Mouse (Mus musculus) CD4-positive, CD25-positive, alpha-beta regulatory T cell, adult 2 months (primary cell): Measurements from ENCODE around the gene Ptpre.

ENCODE experiments used
- DNase-seq: peaks from one replicate; pipeline ENCODE4 v3.0.0-alpha.2; 2012; ENCODE audit warnings: low read depth, low spot score

The Ptpre gene

DNA sequence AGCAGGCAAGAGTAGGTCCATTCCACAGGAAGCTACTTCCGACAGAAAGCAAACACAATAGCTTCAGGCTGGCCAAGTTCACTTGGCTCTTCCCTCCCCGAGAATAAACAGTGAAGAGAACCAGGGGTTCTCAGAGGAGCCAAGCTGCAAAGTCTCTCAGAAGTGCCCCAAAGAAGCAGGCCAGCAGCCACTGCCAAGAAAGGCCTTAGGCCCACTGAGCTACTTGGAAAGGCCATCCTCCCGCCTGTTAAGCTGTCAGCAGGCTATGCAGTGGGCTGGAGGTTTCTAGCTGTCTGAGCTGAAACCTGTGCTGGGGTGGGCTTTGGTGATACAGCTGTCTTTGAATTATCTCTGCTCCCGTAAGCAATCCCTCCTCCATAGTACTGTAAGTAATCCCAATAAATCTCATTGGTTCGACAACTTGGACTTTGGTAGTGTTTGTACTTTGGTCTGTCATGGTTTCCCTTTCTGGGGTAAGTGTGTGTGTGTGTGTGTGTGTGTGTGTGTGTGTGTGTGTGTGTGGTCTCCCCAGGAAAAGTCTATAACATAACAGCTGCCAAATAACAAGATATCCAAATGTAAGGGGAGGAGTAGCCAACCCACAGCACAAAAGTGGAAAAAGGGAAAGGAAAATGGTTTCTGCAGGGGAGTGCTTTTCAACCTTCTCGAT is 186.5 kb downstream of the Ptpre start:
- DNase-seq = no peak

DNA sequence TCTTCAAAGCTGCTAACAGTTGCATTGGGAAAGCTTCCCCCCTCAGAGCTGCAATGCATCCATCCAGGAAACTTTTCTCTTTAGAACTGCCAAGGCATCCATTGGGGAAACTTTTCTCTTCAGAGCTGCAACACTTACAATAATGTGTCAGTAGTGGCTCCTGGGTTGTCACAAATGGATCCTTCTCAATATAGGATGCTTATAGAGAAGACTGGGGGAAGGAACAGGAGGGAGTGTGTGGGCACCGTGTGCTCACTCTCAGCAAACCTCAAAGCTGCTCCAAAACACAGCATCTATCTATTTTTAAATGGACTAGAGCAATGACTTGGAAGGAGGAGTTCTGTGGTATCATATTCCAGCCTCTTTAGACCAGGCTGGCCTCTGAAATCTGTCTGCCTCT is 189.4 kb downstream of the Ptpre start:
- no peak for DNase-seq

DNA sequence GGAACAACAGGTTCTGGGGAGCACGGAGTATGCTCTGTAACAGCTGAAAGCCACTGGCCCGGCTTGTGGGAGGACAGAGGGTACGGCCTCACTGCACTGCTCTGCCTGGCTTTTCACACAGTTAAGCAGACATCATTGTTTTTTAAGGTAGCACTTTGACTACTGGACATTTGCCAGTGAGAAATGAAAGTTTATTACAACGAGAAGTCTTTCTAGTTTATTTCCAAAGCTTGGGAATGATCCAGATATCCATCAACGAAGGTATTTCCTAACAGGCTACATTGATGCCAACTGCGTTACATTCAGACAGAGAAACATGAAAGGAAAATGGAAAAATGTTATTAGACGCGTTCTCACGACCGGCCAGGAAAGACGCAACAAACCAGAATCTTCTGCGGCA is 190.8 kb downstream of the Ptpre start:
- DNase-seq = no peak

DNA sequence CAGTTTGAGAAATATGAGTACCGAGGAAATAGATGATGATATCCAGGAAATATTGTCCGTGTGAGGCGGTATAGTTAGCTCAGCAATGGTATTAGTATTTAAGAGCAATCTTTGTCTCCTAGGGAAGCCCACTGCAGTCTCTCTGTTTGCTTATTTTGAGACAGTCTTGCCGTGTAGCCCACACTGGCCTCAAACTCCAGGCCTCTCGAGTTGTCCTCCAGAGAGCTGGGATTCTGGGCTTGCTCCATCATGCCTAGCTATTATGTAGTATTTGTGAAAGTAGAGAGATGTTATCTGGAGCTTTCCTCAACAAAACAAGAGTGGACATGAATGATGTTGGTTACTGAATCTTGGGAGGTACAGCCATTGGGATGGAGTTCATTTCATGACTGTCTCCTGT is 197.1 kb downstream of the Ptpre start:
- no peak for DNase-seq

DNA sequence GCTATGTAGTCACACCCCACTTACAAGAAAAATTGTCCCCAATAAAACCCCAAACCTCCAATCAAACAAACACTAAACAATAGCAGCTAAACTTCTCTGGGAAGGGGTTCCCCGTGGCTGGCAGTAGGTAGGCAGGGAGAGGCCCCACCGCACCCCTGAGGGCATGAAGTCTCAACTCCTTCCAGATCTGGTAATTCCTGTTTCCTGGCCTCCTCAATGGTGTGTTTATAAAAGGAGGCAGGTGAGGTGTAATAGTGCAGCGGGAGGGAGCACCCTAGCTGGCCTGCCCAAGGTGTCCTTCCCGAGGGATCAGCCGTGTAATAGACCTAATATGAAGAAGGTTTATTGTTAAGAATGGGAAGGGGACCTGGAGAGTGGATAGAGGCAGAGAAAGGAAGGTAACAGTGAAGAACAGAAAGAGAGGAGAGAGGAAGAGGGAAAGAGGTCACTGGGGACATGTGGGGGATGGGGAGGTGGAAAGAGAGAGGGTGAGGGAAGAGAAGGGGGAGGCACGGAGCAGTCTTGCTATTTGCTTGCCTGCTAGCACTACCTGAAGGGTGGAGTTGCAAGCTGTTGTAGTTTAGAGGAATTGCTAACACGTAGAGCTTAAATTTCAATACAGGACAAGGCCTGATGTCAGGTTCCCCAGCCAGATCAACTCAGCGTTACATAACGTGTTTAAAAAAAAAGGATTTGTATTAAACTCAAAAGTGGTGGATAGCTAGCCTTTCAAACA is 197.8 kb downstream of the Ptpre start:
- DNase-seq = no peak
